Mouse (Mus musculus) bone marrow macrophage, adult 2 months (primary cell): ENCODE measurements around the gene Mtf2.

ENCODE experiments used
- CTCF ChIP-seq: IDR thresholded peaks from 2 replicates; pipeline ENCODE4 v1.5.1; 2012; ENCODE audit warnings: low read depth, mild to moderate bottlenecking, low read length, moderate library complexity
- POLR2A ChIP-seq: IDR thresholded peaks from 2 replicates; pipeline ENCODE4 v1.6.1; 2012; ENCODE audit warnings: mild to moderate bottlenecking, low read depth, low read length, borderline replicate concordance

DNA sequence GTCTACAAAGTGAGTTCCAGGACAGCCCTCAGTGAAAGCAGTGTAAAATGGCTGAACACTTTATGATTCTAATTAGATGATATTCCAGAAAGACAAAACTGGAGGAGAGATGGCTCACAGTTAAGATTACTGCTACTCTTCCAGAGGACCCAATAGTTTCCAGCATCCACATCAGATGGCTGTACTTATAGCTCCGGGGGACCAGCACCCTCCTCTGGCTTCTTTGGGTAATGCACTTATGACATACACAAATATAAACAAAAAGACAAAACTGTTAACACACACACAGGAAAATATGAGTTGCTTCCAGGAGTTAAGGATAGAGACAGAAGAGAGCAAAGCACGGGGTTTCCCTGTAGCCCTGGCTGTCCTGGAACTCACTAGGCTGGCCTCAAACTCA lies 35.5 kb upstream of the Mtf2 start:
- TF ChIP-seq CTCF (no peak), POLR2A (no peak)
